Mouse (Mus musculus): Measurements from ENCODE around the gene Pik3cd.
"Not testable (repeated sequence)": the region's sequence is repeated elsewhere in the genome, so short reads cannot be mapped to it uniquely, and the experiment has no call there.

The Pik3cd gene

GRCm38 (mm10) chr4:149702210-149702979 lies at the start of gene Pik3cd:
Gene Pik3cd (minus strand): TSS chr4:149702571.
- no peak for DNase-seq (ENCODE audit: extremely low spot score, low spot score)

DNA sequence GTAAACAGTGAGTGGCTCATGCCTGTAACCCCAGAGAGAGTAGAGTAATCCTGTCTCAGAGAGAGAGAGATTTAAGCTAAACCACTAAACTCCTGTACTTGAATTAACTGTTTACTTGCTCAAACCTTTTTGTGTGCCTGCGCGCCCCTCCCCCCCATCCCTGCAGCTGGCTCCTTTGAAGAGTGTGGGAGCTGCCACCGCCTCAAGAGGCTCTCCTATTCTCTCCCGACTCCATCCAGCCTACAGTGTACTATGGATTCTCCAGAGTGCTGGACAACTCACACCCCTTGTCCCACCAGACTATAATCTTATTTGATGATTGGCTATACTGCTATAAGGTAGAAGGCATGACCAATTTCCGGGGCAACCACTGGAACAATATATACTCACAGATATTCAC lies 48.3 kb upstream of the Pik3cd start:
- DNase-seq (ENCODE audit: extremely low spot score, low spot score) = no peak

GRCm38 (mm10) chr4:149749663-149750015 lies 47.3 kb upstream of the Pik3cd start:
- DNase-seq (ENCODE audit: extremely low spot score, low spot score) = not testable (repeated sequence)

DNA sequence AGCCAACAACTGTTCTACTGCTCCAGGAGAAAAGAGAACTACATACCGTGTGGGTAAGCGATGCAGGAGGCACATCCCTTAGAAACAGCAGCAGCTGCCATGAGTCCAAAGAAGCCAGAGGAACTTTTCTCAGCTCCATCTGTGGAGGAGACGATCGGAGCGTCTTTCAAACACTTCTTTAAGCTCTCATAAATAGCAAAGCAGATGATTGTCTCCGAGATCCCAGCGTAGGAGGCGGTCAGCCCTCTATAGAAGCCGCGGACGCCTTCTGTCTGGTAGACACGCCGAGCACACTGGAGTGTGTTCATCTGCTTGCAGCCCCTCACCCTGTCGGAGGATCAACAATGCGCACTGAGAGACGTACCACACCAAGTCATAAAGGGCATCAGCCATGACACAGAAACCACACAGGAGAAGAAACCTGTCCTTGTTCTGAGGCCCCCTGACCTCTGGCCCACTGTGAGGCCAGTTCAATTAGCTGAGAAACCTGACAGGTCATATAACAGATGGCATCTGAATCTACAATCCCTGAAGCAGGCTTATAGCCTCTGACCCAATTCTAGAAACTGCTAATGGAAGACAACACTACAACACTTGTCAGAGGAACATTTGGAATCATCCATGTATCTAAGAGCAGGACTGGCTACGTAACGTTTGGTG lies 46.8 kb upstream of the Pik3cd start:
- DNase-seq (ENCODE audit: extremely low spot score, low spot score) = no peak

- no peak for DNase-seq (ENCODE audit: extremely low spot score, low spot score)
These were observed 41.7 kb upstream of the Pik3cd start for GRCm38 (mm10) chr4:149744119-149744518.

DNA sequence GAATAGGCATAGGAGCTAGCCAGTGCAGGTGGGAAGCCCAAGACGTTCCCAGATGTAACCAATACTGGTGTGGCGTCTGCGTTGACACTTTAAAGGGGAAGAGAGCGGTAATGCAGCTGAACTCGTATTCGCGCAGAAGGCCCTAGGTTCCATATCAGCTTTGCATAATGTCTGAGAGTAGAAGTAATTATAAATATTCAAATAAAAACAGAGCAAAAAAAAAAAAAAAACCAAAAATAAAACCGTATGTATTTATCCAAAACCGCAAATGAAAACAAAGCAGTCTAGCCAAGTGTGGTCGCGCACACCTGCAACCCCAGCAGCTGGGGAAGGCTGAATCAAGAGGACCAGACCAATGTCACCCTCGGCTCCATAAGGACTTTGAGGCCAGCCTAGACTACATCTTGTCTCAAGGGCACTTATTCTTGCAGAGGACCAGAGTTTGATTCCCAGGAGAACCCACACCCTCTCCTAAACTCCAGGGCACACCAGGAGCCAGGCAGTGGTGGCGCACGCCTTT lies 39.7 kb upstream of the Pik3cd start:
- no peak for DNase-seq (ENCODE audit: extremely low spot score, low spot score)

DNA sequence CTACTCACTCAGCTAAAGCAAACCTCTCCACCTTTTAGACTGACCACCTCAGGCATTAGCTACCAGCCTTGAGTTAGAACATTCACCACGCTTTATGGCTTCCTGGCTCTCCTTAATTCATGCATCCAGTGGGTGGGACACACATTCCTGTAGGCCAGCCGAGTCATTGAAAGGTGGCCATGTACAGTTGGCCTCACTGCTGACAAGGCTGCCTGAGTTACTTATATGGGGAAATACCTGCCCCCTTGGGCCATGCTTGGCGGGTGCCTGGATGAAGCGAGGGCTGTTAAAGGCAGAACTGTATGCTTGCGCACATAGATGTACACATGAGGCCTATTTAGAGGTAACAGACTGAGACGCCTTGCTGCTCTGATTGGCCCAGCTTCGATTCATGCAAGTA lies 37.9 kb upstream of the Pik3cd start:
- DNase-seq (ENCODE audit: extremely low spot score, low spot score) = no peak

DNA sequence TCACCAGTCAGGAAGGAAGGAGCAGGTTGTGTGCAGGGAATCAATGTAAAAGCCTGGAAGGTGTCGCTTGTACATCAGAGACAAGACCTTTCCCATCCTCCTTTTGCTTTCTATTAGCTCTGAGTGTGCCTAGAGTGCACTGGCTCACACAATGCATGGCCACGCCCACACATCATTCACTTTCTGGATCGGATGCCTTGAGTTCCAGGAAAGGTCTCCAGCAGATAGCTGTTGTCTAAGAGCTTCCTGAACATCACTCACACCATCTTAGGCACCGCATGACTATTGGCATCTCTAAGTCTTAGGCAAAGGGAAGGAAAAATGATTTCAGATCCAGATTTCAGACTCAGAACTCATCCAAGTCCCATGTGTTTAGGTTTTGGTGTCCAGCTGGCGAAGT lies 37.1 kb upstream of the Pik3cd start:
- no peak for DNase-seq (ENCODE audit: extremely low spot score, low spot score)

- peak; percentile 91 for DNase-seq (ENCODE audit: extremely low spot score, low spot score)
These were observed 35.3 kb upstream of the Pik3cd start, which contains the start of gene Tmem201 for GRCm38 (mm10) chr4:149737383-149738324. Gene Tmem201 (minus strand): TSS chr4:149738044.

DNA sequence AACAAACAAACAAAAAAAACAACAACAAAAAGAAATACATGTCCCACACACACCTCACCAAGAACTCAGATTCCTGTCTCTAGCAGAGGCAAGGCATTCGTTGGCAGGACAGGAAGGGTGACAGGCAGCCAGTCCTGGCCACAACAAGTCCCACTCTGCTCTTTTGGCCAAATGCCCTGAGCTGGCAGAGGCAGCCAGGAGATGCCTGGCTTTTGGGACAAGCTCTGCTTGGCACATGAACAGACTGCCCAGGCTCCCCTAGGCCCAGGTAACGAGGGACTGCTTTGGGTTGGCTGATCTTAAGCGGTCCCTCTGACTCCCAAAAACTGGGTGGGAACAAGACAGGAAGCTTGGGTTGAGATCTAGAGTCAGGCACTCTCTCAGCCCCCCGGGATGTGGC lies 34.2 kb upstream of the Pik3cd start:
- no peak for DNase-seq (ENCODE audit: extremely low spot score, low spot score)

- DNase-seq (ENCODE audit: extremely low spot score, low spot score) = no peak
These were observed 33.4 kb upstream of the Pik3cd start for GRCm38 (mm10) chr4:149735624-149736250.

GRCm38 (mm10) chr4:149734730-149735475 lies 32.5 kb upstream of the Pik3cd start:
- no peak for DNase-seq (ENCODE audit: extremely low spot score, low spot score)

GRCm38 (mm10) chr4:149734246-149734645 lies 31.9 kb upstream of the Pik3cd start:
- DNase-seq (ENCODE audit: extremely low spot score, low spot score) = no peak

DNA sequence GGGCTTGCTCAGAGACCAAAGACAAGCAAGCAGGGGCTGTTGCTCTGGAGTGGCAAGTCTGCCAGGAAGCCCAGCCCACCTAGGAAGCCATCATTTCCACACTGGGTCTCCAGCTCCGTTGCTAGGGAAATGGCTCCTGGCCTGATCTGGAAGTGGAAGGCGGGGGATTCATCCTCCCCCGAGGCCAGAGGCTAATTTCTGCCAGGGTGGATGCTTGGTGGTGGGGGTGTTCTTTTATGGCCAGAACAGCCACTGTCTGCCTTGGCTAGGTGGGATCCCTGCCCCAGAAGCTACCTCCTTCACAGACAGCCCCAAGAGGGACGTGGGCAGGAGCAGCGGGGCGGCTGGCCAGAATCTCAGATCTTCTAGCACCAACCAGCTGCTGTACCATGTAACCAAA lies 31.4 kb upstream of the Pik3cd start:
- no peak for DNase-seq (ENCODE audit: extremely low spot score, low spot score)

GRCm38 (mm10) chr4:149732800-149733199 lies 30.4 kb upstream of the Pik3cd start:
- no peak for DNase-seq (ENCODE audit: extremely low spot score, low spot score)

DNA sequence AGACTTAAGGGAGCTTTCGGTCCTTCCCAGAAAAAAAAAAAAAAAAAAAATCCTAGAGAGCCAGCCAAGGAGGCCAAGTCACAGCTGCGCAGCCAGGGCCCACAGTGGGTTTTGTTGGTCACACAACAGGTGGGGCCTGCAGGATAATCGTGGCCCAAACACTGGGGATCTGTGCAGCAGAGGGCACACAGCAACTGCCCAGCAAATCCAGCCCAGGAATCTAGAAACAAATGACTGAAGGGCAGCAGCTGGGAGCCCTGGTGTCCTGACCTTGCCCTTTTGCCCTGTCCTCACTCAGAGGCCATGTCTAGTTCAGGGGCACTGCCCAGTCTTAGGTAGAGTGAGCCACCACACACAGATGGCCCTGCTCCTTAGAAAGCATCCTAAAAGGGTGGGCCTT lies 29.9 kb upstream of the Pik3cd start:
- no peak for DNase-seq (ENCODE audit: extremely low spot score, low spot score)

DNA sequence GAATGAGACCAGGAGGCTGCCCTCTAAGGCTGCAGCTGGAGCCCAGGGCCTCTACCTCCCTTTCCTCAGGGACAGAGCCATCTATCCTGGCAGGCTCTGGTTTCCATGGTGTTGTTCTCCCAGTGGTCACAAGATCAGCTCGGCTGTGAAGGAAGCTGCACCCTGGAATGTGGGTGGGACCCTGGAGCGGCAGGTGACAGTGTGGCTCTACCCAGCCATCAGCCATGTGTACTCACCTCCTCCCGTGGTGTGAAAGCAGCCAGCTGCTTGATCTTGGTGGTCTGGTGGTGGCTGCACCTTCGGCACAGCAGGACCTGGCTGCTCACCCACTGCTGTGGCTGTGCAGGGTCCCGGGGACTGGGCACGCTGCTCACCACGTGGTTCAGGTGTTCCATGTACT lies 28.5 kb upstream of the Pik3cd start:
- DNase-seq (ENCODE audit: extremely low spot score, low spot score) = no peak

DNA sequence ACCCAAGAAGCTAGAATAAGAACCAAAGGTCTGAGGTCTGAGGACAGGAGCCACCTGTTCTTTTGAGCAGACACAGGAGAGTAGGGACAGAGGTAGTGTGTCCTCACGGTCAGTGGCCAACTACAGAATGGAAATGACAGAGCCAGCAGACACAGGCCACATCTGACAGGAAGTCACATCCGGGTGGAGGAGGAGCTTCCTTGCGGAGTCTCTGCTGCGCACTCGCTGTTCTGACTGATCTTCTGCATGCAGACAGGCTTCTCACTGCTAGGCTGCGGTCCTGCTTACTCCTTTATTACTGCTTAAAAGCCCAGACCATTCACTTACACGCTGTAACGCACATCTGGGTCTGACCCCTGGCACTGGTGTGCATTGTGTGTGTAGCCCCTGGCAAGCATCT lies 26.4 kb upstream of the Pik3cd start:
- DNase-seq (ENCODE audit: extremely low spot score, low spot score) = no peak

DNA sequence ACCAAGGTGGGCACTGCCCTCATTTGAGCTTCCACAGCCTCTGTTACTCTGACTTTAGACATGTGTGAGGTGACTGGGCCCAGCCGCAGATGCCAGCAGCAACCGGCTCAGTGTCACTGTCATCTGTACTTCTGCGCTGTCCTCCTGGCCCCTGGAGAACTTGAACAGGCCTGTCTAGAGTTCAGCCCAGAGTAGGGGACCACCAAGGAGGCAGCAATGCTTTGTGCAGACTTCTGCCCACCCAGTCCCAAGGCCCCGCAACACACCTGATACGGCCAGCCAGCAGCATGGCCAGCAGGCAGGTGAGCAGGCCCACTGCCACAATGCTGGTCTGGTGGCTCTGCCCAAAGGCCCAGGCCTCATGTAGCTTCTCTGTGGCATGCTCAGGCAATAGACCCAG lies 25.3 kb upstream of the Pik3cd start:
- DNase-seq (ENCODE audit: extremely low spot score, low spot score) = no peak

- DNase-seq (ENCODE audit: extremely low spot score, low spot score) = peak; percentile 66
These were observed 23.4 kb upstream of the Pik3cd start for GRCm38 (mm10) chr4:149725661-149726350.
